Mouse (Mus musculus) kidney, postnatal 0 days (tissue): ENCODE measurements around the gene Acot7. TPM values are rescaled to one million over a fixed set of nuclear protein-coding genes. Genes with fewer than 3 reads are reported as not detected.

Experiments used
- ATAC-seq: fragments of 200-750 bp; cut with Nextera tagmentation; replicated peaks from 2 replicates; pipeline ENCODE4 v1.8.0; 2017; ENCODE audit warnings: low read depth, moderate number of reproducible peaks, moderate TSS enrichment, moderate library complexity; ENCODE audit not compliant: low FRiP score
- DNase-seq: peaks from one replicate; pipeline ENCODE4 v3.0.0-alpha.2; 2016; ENCODE audit warnings: low spot score
- H3K27ac ChIP-seq: fragments of 300-500 bp; sonication (generic); 2 replicates; pipeline ENCODE4 v1.5.1; 2014; ENCODE audit warnings: mild to moderate bottlenecking
- H3K27me3 ChIP-seq: fragments of 300-500 bp; sonication (generic); 2 replicates; pipeline ENCODE4 v1.6.1; 2014; ENCODE audit warnings: low read length, mixed read lengths; ENCODE audit not compliant: insufficient read depth
- H3K36me3 ChIP-seq: fragments of 300-500 bp; sonication (generic); 2 replicates; pipeline ENCODE4 v1.6.1; 2014; ENCODE audit warnings: low read length, mixed read lengths; ENCODE audit not compliant: insufficient read depth
- H3K4me1 ChIP-seq: fragments of 300-500 bp; sonication (generic); replicated peaks from 2 replicates; pipeline ENCODE4 v1.6.1; 2014; ENCODE audit warnings: antibody characterized with exemption, low read length, mixed read lengths; ENCODE audit not compliant: insufficient read depth
- H3K4me2 ChIP-seq: fragments of 300-500 bp; sonication (generic); 2 replicates; pipeline ENCODE4 v1.6.1; 2014; ENCODE audit warnings: mild to moderate bottlenecking, low read length, moderate library complexity, mixed read lengths
- H3K4me3 ChIP-seq: fragments of 300-500 bp; sonication (generic); replicated peaks from 2 replicates; pipeline ENCODE4 v1.5.1; 2014; ENCODE audit warnings: low read depth, low read length
- H3K9ac ChIP-seq: fragments of 300-500 bp; sonication (generic); 2 replicates; pipeline ENCODE4 v1.6.1; 2014; ENCODE audit warnings: low read depth, low read length
- H3K9me3 ChIP-seq: fragments of 300-500 bp; sonication (generic); replicated peaks from 2 replicates; pipeline ENCODE4 v1.6.1; 2016; ENCODE audit warnings: low read length, inconsistent platforms, mixed read lengths
- CTCF ChIP-seq: IDR thresholded peaks from 2 replicates; pipeline ENCODE4 v1.5.1; 2016; ENCODE audit warnings: antibody characterized with exemption, low read depth, mild to moderate bottlenecking, moderate library complexity
- WGBS: fragments of 180-500 bp; shearing (Covaris S2); extraction: QIAGEN DNeasy Blood & Tissue Kit; methylation state at CpG from one replicate; pipeline ENCODE4 v1.1.7; 2014; 5-methylcytosine and 5-hydroxymethylcytosine counted together
- polyA plus RNA-seq: library from polyadenylated mRNA; unstranded; fragments of >200 nt; fragmentation: Nextera tagmentation; extraction: Ambion mirVana; gene quantifications from 2 replicates; pipeline ENCODE4 v1.2.1, GENCODE M21; 2015

The Acot7 gene
- polyA plus RNA-seq, 1 experiment from 2014 or later = 56.4 TPM

DNA sequence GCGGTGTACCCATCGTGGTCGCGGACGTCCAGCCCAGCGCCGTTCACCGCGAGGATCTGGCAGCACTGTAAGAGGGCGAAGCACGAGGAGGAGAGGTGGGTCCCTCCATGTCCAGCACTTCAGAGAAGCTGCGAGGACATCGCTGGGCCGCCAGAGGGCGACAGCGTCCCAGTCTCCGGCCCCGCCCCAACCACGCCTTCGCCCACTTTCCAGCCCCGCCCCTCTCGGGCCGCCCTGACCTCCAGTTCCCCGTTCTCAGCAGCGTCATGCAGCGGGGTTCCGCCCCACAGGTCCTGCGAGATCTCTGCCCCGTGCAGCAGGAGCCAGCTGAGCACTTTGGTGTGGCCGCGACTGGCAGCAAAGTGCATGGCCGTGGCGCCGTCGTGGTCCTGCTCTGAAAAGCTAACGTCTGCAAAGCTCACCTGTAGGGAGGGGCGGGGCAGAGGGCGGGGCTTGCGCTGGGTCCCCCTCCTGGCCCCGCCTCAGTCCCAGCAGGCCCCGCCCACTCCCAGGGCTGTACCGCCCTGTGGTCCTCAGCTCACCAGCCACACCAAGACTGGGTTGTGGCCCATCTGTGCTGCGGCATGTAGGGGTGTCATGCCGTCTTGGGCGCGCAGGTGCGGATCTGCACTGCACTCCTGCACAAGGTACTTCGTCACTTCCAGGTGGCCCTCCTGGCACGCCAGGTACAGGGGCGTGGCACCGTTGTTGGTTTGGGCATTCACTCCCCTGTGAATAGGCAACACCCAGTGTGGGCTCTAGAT lies 39.3 kb upstream of the Acot7 start:
- DNase-seq = peak; percentile 93
- ATAC-seq = peak; percentile 88
- WGBS = 3% methylated on average over 51 of the region's 51 CpGs

GRCm38 (mm10) chr4:152140441-152140840 lies 37.5 kb upstream of the Acot7 start:
- no peak; the same call in 1 of the 2 replicates for ATAC-seq
- Histone ChIP-seq H3K4me1 (peaks cover 8% of the 10 kb centered on the region; the same call in 1 of the 2 replicates), H3K9ac (no peak overlapping the region), H3K4me2 (no peak overlapping the region), H3K27me3 (no peaks in the 10 kb centered on the region), H3K36me3 (no peaks in the 10 kb centered on the region), H3K9me3 (no peaks in the 10 kb centered on the region), H3K27ac (no peak overlapping the region), H3K4me3 (no peak overlapping the region)
- peak; percentile 77 for DNase-seq
- WGBS = 31% methylated on average over 6 of the region's 6 CpGs
- peak; percentile 83 for TF ChIP-seq CTCF

More for the DNA sequence above, 39.3 kb upstream of the Acot7 start:
- Histone ChIP-seq H3K9me3 (no peaks in the 10 kb centered on the region), H3K27me3 (no peaks in the 10 kb centered on the region), H3K4me1 (peaks cover 8% of the 10 kb centered on the region; the same call in 1 of the 2 replicates), H3K27ac (no peak overlapping the region), H3K4me3 (peak overlapping the region; percentile 44), H3K9ac (no peak overlapping the region), H3K36me3 (no peaks in the 10 kb centered on the region), H3K4me2 (peak overlapping the region; percentile 78)
- TF ChIP-seq CTCF = peak; percentile 91

- Histone ChIP-seq H3K4me3 (no peak overlapping the region), H3K9me3 (no peaks in the 10 kb centered on the region), H3K27ac (no peak overlapping the region), H3K36me3 (no peaks in the 10 kb centered on the region), H3K4me2 (no peak overlapping the region), H3K4me1 (peaks cover 6% of the 10 kb centered on the region), H3K9ac (no peak overlapping the region), H3K27me3 (no peaks in the 10 kb centered on the region)
- DNase-seq = no peak
- no peak for ATAC-seq
- TF ChIP-seq CTCF = no peak
- WGBS = 70% methylated on average over 8 of the region's 8 CpGs
These were observed 36.3 kb upstream of the Acot7 start for GRCm38 (mm10) chr4:152141521-152142135.

DNA sequence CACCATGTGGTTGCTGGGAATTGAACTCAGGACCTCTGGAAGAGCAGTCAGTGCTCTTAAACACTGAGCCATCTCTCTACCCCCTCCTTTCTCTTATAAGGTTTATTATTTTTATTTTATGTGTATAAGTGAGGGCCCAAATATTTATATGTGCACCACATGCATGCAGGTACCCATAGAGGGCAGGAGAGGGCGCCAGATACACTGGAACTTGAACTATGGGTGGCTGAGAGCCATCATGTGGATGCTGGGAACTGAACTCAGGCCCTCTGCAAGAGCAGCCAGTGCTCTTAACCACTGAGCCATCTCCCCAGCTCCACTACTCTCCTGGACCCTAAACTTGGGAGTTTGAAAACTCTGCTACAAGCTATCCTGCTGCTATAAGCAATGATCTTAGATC lies 34.3 kb upstream of the Acot7 start:
- no peak for DNase-seq
- Histone ChIP-seq H3K4me3 (no peak overlapping the region), H3K9me3 (no peaks in the 10 kb centered on the region), H3K4me2 (no peak overlapping the region), H3K36me3 (no peaks in the 10 kb centered on the region), H3K9ac (no peak overlapping the region), H3K27ac (no peak overlapping the region), H3K27me3 (no peaks in the 10 kb centered on the region), H3K4me1 (peaks cover 2% of the 10 kb centered on the region)
- TF ChIP-seq CTCF = peak; percentile 38; the same call in 1 of the 2 replicates
- ATAC-seq = no peak
- WGBS = 42% methylated on average over 1 of the region's 1 CpGs

- Histone ChIP-seq H3K9ac (no peak overlapping the region), H3K36me3 (no peaks in the 10 kb centered on the region), H3K4me2 (no peak overlapping the region), H3K9me3 (no peaks in the 10 kb centered on the region), H3K27ac (peak overlapping the region; percentile 48), H3K4me1 (peaks cover 2% of the 10 kb centered on the region; the same call in 1 of the 2 replicates), H3K27me3 (no peaks in the 10 kb centered on the region), H3K4me3 (no peak overlapping the region)
- 39% methylated on average over 10 of the region's 10 CpGs for WGBS
- DNase-seq (no peak), ATAC-seq (peak; percentile 38; the same call in 1 of the 2 replicates)
- no peak for TF ChIP-seq CTCF
These were observed 32.5 kb upstream of the Acot7 start for GRCm38 (mm10) chr4:152145473-152145872.

- Histone ChIP-seq H3K27me3 (no peaks in the 10 kb centered on the region), H3K4me2 (no peak overlapping the region)
- ATAC-seq = peak; percentile 67
These were observed 31.7 kb upstream of the Acot7 start for GRCm38 (mm10) chr4:152146033-152146827.

More at GRCm38 (mm10) chr4:152146033-152146827, 31.7 kb upstream of the Acot7 start:
- peak; percentile 56 for DNase-seq
- H3K9ac ChIP-seq = no peak overlapping the region
- 28% methylated on average over 11 of the region's 11 CpGs for WGBS
- peaks cover 2% of the 10 kb centered on the region for H3K4me1 ChIP-seq
- TF ChIP-seq CTCF = no peak
- peak overlapping the region; percentile 48 for H3K27ac ChIP-seq
- H3K4me3 ChIP-seq = no peak overlapping the region
- H3K36me3 ChIP-seq = no peaks in the 10 kb centered on the region
- no peaks in the 10 kb centered on the region for H3K9me3 ChIP-seq
